Mouse (Mus musculus) heart, adult 8-10 months (tissue): ENCODE measurements at regions not wholly inside any gene's neighbourhood (a gene's known extent, or its start where the extent isn't known, plus 50 kb on each side); places are given as distances from the start of the nearest gene placed in this dataset.

Experiments
- DNase-seq: peaks from one replicate; pipeline ENCODE4 v3.0.0; 2022; ENCODE audit warnings: low spot score

- no peak for DNase-seq
These were observed 265.6 kb downstream of the Emp1 start for GRCm38 (mm10) chr6:135627928-135628327.

- DNase-seq: no peak
These were observed 266.9 kb downstream of the Emp1 start for GRCm38 (mm10) chr6:135629236-135629635.

- no peak for DNase-seq
These were observed 270.3 kb downstream of the Emp1 start for GRCm38 (mm10) chr6:135632671-135633070.

- DNase-seq: no peak
These were observed 274.3 kb downstream of the Emp1 start for GRCm38 (mm10) chr6:135636648-135637047.

- DNase-seq: no peak
These were observed 280.4 kb downstream of the Emp1 start for GRCm38 (mm10) chr6:135642711-135643110.

- no peak for DNase-seq
These were observed 283.8 kb downstream of the Emp1 start for GRCm38 (mm10) chr6:135646177-135646576.

GRCm38 (mm10) chr6:135653002-135653401 is 290.7 kb downstream of the Emp1 start:
- DNase-seq: no peak

- no peak for DNase-seq
These were observed 300.0 kb downstream of the Emp1 start for GRCm38 (mm10) chr6:135662386-135662785.

- no peak for DNase-seq
These were observed 300.6 kb downstream of the Emp1 start for GRCm38 (mm10) chr6:135662801-135663537.
